Mouse (Mus musculus) stomach, embryonic 15.5 days (tissue): ENCODE measurements around the gene Sh3pxd2a. TPM values are rescaled to one million over a fixed set of nuclear protein-coding genes. Genes with fewer than 3 reads are reported as not detected.

Experiments
- ATAC-seq: fragments of 200-750 bp; cut with Nextera tagmentation; 2 replicates; pipeline ENCODE4 v1.8.0; 2017; ENCODE audit warnings: low read depth, moderate number of reproducible peaks, moderate TSS enrichment; ENCODE audit not compliant: insufficient read depth, low FRiP score
- H3K27ac ChIP-seq: fragments of 300-500 bp; sonication (generic); 2 replicates; pipeline ENCODE4 v1.5.1; 2015; ENCODE audit warnings: mild to moderate bottlenecking, inconsistent platforms
- H3K27me3 ChIP-seq: fragments of 300-500 bp; sonication (generic); replicated peaks from 2 replicates; pipeline ENCODE4 v1.6.1; 2015; ENCODE audit warnings: inconsistent platforms
- H3K36me3 ChIP-seq: fragments of 300-500 bp; sonication (generic); 2 replicates; pipeline ENCODE4 v1.6.1; 2015; ENCODE audit warnings: inconsistent platforms
- H3K4me1 ChIP-seq: fragments of 300-500 bp; sonication (generic); 2 replicates; pipeline ENCODE4 v1.6.1; 2015; ENCODE audit warnings: inconsistent platforms
- H3K4me2 ChIP-seq: fragments of 300-500 bp; sonication (generic); 2 replicates; pipeline ENCODE4 v1.6.1; 2015; ENCODE audit warnings: mild to moderate bottlenecking, inconsistent platforms
- H3K4me3 ChIP-seq: fragments of 300-500 bp; sonication (generic); replicated peaks from 2 replicates; pipeline ENCODE4 v1.5.1; 2015; ENCODE audit warnings: inconsistent platforms
- H3K9ac ChIP-seq: fragments of 300-500 bp; sonication (generic); 2 replicates; pipeline ENCODE4 v1.6.1; 2015; ENCODE audit warnings: inconsistent platforms
- H3K9me3 ChIP-seq: fragments of 300-500 bp; sonication (generic); 2 replicates; pipeline ENCODE4 v1.6.1; 2016; ENCODE audit warnings: inconsistent platforms
- WGBS: fragments of 180-500 bp; shearing (Covaris S2); methylation state at CpG from one replicate; pipeline ENCODE4 v1.1.7; 2015; 5-methylcytosine and 5-hydroxymethylcytosine counted together
- polyA plus RNA-seq: library from polyadenylated mRNA; unstranded; fragments of >200 nt; fragmentation: Nextera tagmentation; extraction: Ambion mirVana; gene quantifications from 2 replicates; pipeline ENCODE4 v1.2.1, GENCODE M21; 2015

Gene Sh3pxd2a
- polyA plus RNA-seq = 6.8 and 6.9 TPM in 2 replicates

DNA sequence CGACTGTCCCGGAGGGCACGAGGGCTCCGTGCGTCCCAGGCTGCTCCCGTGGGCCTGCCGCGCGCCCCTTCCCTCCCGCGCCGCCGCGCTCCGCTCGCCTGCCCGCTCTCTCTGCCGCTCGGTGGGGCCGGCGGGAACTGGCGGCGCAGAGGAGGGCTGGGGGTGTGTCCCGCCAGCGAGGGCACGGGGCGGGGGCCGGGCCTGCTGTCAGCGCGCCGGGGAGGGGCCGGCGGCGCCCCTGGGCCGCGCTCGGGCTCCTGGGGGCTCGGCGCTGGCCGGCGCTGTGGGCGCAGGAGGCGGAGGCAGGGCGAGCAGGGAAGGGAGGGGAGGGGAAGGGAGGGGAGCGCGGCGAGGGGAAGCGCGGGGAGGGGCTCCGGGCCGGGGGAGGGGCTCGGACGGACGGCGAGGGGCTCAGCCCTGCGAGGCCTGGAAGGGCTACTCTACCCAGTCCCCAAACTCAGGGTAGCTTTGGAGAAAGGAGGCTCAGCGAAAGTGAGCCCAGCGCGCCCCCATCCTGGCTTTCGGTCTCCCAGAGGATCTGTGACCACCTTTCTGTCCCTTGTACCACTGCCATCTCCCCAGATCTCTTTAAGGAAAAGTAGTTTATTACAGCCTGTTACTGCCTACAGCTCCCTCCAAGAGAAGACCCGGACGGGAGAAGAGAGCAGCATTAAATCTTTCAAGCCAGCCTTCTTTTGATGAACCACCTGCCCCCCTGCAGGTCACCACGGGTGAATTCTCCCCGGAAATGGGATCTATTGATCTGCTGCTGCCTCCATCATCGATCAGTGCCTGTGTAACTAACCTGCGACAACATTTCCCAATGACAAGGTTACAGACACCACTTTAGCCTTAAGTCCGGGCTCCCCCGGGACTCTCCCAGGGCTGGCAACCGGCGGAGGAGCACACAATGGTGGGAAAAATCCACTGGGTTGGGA is at the start of gene Sh3pxd2a:
Gene Sh3pxd2a, minus strand, starts transcription at position 98 of the 938 bp plus-strand sequence.
- peak within 1 kb of the TSS; percentile 88 for H3K9ac ChIP-seq
- no peaks in the 10 kb centered on the region for H3K27me3 ChIP-seq
- WGBS = 2% methylated on average over 45 of the region's 70 CpGs
- peak within 1 kb of the TSS; percentile 93 for H3K27ac ChIP-seq
- H3K36me3 ChIP-seq = no peaks in the 10 kb centered on the region
- H3K4me1 ChIP-seq = peaks cover 20% of the 10 kb centered on the region; the same call in 1 of the 2 replicates
- peak within 1 kb of the TSS; percentile 90 for H3K4me2 ChIP-seq
- ATAC-seq = peak; percentile 89
- H3K9me3 ChIP-seq = no peaks in the 10 kb centered on the region
- peak within 1 kb of the TSS; percentile 83 for H3K4me3 ChIP-seq

DNA sequence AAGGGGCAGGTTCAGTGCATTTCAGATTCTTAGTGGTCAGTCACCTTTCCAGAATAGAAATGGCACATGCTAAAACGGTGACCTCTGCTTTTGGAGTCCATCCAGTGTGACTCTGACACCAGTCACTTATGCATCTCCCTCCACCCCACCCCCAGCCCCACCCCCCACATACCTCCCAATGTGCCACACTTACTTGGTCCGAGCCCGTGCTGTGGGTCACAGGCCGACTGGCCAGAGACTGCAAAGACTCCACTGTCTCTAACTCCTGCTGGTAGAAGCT is 49.4 kb upstream of the Sh3pxd2a start:
- no peak overlapping the region for H3K4me2 ChIP-seq
- WGBS = 81% methylated on average over 4 of the region's 4 CpGs
- no peak for ATAC-seq

DNA sequence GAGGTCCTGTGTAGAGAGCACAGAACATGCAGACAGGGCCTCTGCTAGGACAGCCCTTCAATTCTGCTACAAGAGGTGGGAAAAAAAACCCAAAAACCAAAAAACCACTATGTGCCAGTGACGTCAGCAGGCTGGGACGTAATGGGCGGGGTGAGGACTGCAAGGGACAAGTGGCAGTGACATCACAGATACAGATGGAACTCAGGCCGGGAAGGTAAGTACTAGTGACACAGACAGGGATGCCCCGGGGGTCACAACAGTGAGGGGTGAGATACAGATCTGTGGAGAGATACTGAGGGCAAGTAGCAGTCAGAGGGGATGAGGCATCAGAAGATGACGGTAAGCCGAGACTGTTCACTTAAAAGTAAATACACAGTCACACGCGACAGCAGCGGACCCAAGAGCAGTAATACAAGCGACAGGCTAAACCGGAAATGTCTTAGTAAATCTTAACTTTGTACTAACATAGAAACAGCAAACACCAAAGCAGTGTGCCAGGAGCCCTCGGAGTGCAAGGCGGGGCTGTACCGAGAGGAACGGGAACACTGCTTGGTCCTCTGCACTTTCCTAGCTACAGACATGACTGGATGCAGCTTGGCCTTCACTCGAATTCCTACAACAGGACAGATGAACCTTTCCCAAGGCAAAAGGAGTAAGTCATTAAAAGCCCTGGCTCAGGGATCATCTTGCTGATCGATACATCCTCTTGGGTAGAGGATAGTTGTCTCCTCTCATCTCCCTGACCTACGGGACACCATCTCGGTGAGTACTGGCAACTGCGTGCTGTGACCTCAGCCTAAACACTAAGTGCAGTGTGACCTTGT is 48.8 kb upstream of the Sh3pxd2a start:
- Histone ChIP-seq H3K9ac (no peak overlapping the region), H3K4me2 (no peak overlapping the region), H3K36me3 (peaks cover 11% of the 10 kb centered on the region; the same call in 1 of the 2 replicates), H3K4me3 (no peak overlapping the region), H3K27me3 (no peaks in the 10 kb centered on the region), H3K9me3 (no peaks in the 10 kb centered on the region), H3K27ac (no peak overlapping the region), H3K4me1 (peaks cover 25% of the 10 kb centered on the region)
- no peak for ATAC-seq
- WGBS = 66% methylated on average over 21 of the region's 21 CpGs

More for the DNA sequence above, 49.4 kb upstream of the Sh3pxd2a start:
- Histone ChIP-seq H3K4me3 (no peak overlapping the region), H3K9me3 (no peaks in the 10 kb centered on the region), H3K9ac (no peak overlapping the region), H3K4me1 (peaks cover 24% of the 10 kb centered on the region), H3K27me3 (no peaks in the 10 kb centered on the region), H3K27ac (no peak overlapping the region), H3K36me3 (peaks cover 11% of the 10 kb centered on the region; the same call in 1 of the 2 replicates)

DNA sequence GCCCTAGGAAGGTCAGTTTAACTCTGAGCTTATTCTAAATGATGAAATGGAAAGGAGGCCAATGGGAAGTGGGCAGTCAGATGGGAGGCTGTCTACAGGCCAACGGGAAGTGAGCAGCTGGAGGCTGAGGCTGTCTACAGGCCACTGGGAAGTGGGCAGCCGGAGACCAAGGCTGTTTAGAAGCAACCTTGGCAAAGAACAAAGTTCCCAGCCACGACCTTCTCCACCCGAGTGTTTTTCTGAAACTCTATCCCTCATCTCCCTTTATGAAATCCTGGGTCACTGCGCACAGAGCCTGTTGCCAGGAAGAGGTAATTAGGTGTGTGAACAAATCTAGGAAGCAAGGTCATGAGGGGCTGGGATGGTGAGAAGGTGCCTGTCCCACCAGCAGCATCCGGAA is 47.8 kb upstream of the Sh3pxd2a start:
- WGBS = 65% methylated on average over 6 of the region's 6 CpGs
- H3K9me3 ChIP-seq = no peaks in the 10 kb centered on the region
- H3K27me3 ChIP-seq = no peaks in the 10 kb centered on the region
- peaks cover 32% of the 10 kb centered on the region for H3K4me1 ChIP-seq
- peak overlapping the region; percentile 89; the same call in 1 of the 2 replicates for H3K27ac ChIP-seq
- no peak overlapping the region for H3K4me2 ChIP-seq
- H3K9ac ChIP-seq = no peak overlapping the region
- H3K36me3 ChIP-seq = peaks cover 11% of the 10 kb centered on the region; the same call in 1 of the 2 replicates
- H3K4me3 ChIP-seq = no peak overlapping the region
- no peak for ATAC-seq

DNA sequence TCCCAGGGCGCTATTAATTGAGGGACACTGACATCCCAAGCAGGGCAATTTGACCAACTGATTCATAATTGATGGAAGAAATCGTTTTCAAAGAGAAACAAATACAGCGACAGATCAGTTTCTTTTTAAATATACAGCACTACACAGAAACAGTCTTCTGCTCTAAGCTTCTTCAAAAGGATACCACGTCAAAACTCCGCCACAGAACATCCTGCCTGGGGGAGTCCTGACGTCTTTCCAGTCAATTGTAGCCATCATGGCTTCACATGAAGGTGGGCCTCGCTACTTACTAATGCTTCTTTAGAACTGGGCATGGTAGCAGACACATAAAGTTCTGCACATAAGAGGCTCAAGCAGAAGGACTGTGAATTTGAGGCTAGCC is 47.1 kb upstream of the Sh3pxd2a start:
- Histone ChIP-seq H3K9ac (no peak overlapping the region), H3K36me3 (peaks cover 11% of the 10 kb centered on the region; the same call in 1 of the 2 replicates), H3K4me2 (no peak overlapping the region), H3K27ac (peak overlapping the region; percentile 89), H3K4me1 (peaks cover 32% of the 10 kb centered on the region), H3K9me3 (no peaks in the 10 kb centered on the region), H3K4me3 (no peak overlapping the region), H3K27me3 (no peaks in the 10 kb centered on the region)
- no peak for ATAC-seq
- WGBS = 71% methylated on average over 7 of the region's 7 CpGs

DNA sequence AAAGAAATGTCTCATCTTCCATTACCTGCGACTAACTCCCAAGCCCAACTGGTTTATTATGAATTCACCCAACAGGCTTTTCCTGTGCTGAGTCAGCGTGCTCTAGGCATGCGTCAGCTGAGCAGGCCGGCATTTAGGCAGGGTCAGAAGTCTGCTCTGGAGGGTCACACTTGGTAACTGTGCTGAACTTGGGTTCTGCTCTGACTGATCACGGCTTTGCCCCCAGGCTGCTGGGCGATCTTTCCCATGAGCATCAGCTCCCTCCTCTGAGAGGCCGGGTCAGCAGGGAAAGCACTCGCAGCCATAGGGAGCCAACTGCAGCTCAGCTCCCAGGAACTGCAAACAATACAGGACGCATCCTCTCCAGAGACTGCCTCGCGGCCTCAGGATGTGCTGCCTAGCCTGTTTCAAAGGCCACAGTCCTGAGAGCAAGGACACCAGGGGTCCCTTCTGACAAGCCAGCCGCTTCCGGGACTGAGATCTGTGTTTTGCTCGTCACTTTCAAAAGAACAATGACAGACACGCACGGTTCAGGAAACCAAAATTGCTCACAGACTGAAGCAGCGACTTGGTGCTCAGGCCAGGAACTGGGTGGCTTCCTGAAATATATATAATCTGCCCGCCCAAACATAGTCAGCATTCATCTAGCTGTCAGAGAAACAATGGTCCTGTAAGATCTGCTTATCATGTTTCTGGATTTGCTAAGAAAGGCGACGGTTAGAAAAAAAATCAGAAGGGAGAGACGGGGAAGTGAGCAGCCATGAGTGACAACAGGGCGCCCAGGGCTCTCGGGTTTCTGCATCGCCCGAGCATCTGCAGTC is 46.5 kb upstream of the Sh3pxd2a start:
- no peak overlapping the region for H3K9ac ChIP-seq
- WGBS = 44% methylated on average over 25 of the region's 25 CpGs
- peaks cover 32% of the 10 kb centered on the region for H3K4me1 ChIP-seq
- H3K4me2 ChIP-seq = peak overlapping the region; percentile 14
- H3K27ac ChIP-seq = peak overlapping the region; percentile 89
- no peak for ATAC-seq
- no peak overlapping the region for H3K4me3 ChIP-seq
- no peaks in the 10 kb centered on the region for H3K27me3 ChIP-seq
- no peaks in the 10 kb centered on the region for H3K9me3 ChIP-seq
- peaks cover 11% of the 10 kb centered on the region; the same call in 1 of the 2 replicates for H3K36me3 ChIP-seq

DNA sequence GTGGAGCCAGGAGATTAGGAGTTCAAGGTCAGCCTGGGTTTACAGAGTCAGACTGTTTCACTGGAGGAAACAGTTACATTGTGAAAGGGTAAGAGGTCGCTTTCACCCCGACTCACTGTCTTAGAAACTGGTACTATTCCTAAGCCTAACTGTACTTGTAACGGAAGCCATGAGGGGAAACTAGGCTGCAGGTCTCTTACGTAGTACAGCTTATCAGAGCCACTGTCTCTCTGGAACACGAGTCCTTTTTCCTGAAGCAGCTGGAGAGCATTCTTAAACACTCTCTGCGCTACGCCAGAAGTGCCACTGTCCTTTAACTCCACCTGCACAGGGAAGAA is 45.9 kb upstream of the Sh3pxd2a start:
- Histone ChIP-seq H3K9ac (no peak overlapping the region), H3K4me2 (peak overlapping the region; percentile 14; the same call in 1 of the 2 replicates)
- WGBS = 66% methylated on average over 7 of the region's 7 CpGs

DNA sequence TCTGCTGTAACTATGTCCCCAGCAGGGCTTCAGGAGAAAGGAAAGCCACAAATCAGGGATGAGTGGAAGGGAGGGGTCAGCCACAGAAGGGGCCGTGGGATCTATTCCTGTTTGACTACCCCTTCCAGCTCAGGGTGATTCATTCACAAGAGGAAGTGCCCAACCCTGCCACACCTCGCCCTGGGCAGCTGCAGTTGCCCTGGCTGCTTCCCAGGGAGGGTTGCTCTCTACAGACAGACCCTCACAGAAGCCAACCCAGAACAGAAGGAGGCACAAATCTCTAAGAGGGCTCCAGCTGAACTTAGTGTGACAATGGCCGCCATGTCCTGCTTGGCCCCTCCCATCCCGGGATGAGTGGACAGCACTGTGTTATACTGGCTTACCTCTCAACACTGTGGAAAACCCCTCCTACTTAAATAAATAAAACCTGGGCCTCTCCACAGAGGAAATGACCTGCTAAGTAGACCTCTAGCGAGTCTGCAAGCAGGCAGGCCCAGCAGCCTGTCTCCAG is 44.6 kb upstream of the Sh3pxd2a start:
- Histone ChIP-seq H3K4me3 (no peak overlapping the region), H3K4me1 (peaks cover 32% of the 10 kb centered on the region), H3K9ac (no peak overlapping the region), H3K9me3 (no peaks in the 10 kb centered on the region), H3K36me3 (no peaks in the 10 kb centered on the region), H3K27ac (peak overlapping the region; percentile 89), H3K4me2 (peak overlapping the region; percentile 12; the same call in 1 of the 2 replicates), H3K27me3 (no peaks in the 10 kb centered on the region)
- peak; percentile 80 for ATAC-seq
- WGBS = 43% methylated on average over 5 of the region's 5 CpGs

More for the DNA sequence above, 45.9 kb upstream of the Sh3pxd2a start:
- H3K4me3 ChIP-seq = no peak overlapping the region
- peak overlapping the region; percentile 89 for H3K27ac ChIP-seq
- H3K27me3 ChIP-seq = no peaks in the 10 kb centered on the region
- peaks cover 6% of the 10 kb centered on the region; the same call in 1 of the 2 replicates for H3K36me3 ChIP-seq
- no peak for ATAC-seq
- peaks cover 32% of the 10 kb centered on the region for H3K4me1 ChIP-seq
- no peaks in the 10 kb centered on the region for H3K9me3 ChIP-seq

DNA sequence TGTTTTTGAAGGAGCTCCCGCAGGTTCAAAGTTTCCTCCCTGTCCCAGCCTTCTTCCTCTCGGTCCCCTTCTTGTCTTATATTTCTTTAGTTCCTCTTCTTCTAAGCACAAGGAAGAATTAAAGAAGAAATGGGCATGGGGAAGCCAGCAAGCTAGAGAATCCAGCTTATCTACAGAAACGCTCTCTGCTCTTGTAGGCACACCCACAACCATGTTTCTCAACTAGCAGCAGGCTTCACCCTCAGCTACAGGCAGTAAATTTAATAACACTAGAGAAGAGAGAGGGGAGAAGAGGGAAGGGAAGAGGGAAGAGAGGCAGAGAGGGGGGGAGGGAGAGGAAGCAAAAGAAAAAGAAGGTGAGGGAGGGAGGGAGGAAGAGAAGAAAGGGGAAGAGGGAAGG is 44.0 kb upstream of the Sh3pxd2a start:
- 61% methylated on average over 3 of the region's 3 CpGs for WGBS
- H3K4me2 ChIP-seq = 0 out of 2 replicates have a peak overlapping the region, but pooled peaks have one; percentile 21
- no peaks in the 10 kb centered on the region for H3K36me3 ChIP-seq
- H3K9me3 ChIP-seq = no peaks in the 10 kb centered on the region
- H3K27ac ChIP-seq = peak overlapping the region; percentile 89
- no peak overlapping the region for H3K4me3 ChIP-seq
- H3K4me1 ChIP-seq = peaks cover 32% of the 10 kb centered on the region
- no peak overlapping the region for H3K9ac ChIP-seq
- ATAC-seq = no peak
- no peaks in the 10 kb centered on the region for H3K27me3 ChIP-seq

DNA sequence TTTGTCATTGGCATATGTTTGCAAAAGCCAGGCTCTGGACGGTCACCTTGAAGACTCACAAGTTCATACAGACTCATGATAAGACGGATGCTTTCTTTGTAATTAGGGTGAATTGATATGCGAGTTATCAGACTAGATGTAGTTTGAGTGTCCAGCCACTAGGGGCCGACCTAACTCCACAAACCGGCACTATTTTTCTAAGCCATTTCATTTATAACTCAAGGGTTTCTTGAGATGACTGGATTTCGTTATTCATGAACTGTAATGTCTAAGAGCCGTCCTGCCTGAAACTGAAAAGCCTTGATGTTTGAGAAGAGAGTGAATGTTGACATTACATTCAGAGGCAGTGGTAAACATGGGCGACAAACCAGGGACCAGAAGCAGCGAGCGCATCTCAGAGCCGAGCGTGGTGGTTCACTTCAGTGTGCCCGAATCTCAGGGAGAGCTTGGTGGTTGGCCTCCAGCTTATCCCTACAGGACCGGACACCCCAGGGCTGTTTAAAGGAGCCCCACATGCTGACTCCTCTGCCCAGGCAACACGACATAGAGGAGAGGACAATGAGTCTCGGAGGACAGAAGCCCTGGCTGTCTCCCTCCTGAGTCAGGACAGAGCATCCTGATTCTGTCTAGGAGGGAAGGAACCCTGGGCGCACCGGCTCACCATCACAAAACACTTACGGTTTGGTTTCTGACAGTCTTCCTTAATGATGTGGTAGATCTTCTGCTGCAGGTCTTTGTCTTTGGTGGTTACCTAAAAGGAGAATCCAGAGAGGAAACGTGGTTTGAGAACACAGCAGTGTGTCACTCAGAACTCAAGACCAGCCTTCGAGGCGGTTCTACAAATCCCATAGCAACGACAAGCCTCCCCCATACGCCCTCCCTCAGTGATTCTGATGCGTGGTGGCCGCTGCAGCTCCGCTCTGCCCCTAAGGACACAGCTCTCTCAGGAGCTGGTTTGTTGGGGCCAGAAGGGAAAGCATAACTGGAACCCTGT is 43.2 kb upstream of the Sh3pxd2a start:
- 0 out of 2 replicates have a peak, but pooled peaks cover 3% of the 10 kb centered on the region for H3K36me3 ChIP-seq
- no peak overlapping the region for H3K9ac ChIP-seq
- no peaks in the 10 kb centered on the region for H3K9me3 ChIP-seq
- peak overlapping the region; percentile 89 for H3K27ac ChIP-seq
- no peak overlapping the region for H3K4me3 ChIP-seq
- H3K27me3 ChIP-seq = no peaks in the 10 kb centered on the region
- ATAC-seq = no peak
- WGBS = 49% methylated on average over 27 of the region's 27 CpGs
- H3K4me2 ChIP-seq = peak overlapping the region; percentile 27
- H3K4me1 ChIP-seq = peaks cover 32% of the 10 kb centered on the region
